Mouse (Mus musculus) C2C12 (cell line): Measurements from ENCODE around the gene Gm12184.

Experiments used
- CTCF ChIP-seq: IDR thresholded peaks from one replicate; pipeline ENCODE4 v1.5.1; 2011; ENCODE audit not compliant: control insufficient read depth, insufficient read depth, insufficient read length
- MAX ChIP-seq: IDR thresholded peaks from one replicate; pipeline ENCODE4 v1.6.1; 2011; ENCODE audit warnings: mild to moderate bottlenecking, control low read depth
- USF1 ChIP-seq: IDR thresholded peaks from one replicate; pipeline ENCODE4 v1.6.1; 2011; ENCODE audit warnings: low read depth, mild to moderate bottlenecking, control low read depth, moderate library complexity

GRCm38 (mm10) chr11:48852190-48852589, 25.7 kb upstream of the Gm12184 start:
- TF ChIP-seq CTCF (no peak), MAX (no peak), USF1 (no peak)
